Mouse (Mus musculus) olfactory bulb, adult 2 months (tissue): ENCODE measurements at regions not wholly inside any gene's neighbourhood (a gene's known extent, or its start where the extent isn't known, plus 50 kb on each side); places are given as distances from the start of the nearest gene placed in this dataset.

ENCODE experiments used
- H3K27ac ChIP-seq: fragments of 200-500 bp; 2 replicates; pipeline ENCODE4 v1.5.1; 2012; ENCODE audit warnings: low read depth, low read length; ENCODE audit not compliant: insufficient read depth
- H3K4me1 ChIP-seq: fragments of 200-500 bp; 2 replicates; pipeline ENCODE4 v1.6.1; 2012; ENCODE audit warnings: low read length; ENCODE audit not compliant: control insufficient read depth, insufficient read depth
- H3K4me3 ChIP-seq: fragments of 200-500 bp; 2 replicates; pipeline ENCODE4 v1.5.1; 2012; ENCODE audit warnings: mild to moderate bottlenecking, low read depth, low read length, moderate library complexity; ENCODE audit not compliant: insufficient read depth
- CTCF ChIP-seq: fragments of 200-500 bp; IDR thresholded peaks from 2 replicates; pipeline ENCODE4 v1.5.1; 2012; ENCODE audit warnings: low read depth, mild to moderate bottlenecking, low read length, moderate library complexity; ENCODE audit not compliant: insufficient read depth
- POLR2A ChIP-seq: fragments of 200-500 bp; IDR thresholded peaks from 2 replicates; pipeline ENCODE4 v1.6.1; 2012; ENCODE audit warnings: mild to moderate bottlenecking, low read depth, low read length, moderate library complexity; ENCODE audit not compliant: insufficient read depth
- WGBS: fragments of 180-500 bp; shearing (Covaris S2); methylation state at CpG from one replicate; pipeline ENCODE4 v1.1.7; 2018; 5-methylcytosine and 5-hydroxymethylcytosine counted together

DNA sequence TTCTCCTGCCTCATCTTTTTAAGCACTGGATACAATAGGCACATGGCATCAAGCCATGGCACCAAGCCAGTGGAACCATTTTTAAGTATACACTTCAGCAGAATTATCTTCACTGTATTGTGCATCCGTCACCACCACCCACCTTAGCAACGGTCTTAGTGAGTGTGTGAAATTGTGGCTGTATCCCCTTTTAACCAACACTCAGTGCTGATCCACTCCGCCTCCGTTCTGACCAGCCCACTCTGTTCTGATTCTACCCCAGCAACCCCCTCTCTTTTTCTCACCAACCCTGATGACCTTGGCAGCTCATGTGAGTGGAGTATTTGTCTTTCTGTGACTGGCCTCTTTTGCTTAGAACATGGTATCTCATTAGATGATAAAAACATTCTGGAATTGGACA lies 662.2 kb downstream of the Zfp706 start:
- H3K4me1 ChIP-seq: peaks cover 5% of the 10 kb centered on the region; the same call in 1 of the 2 replicates
- no peak overlapping the region for H3K27ac ChIP-seq
- no peak for TF ChIP-seq CTCF
- no peak for TF ChIP-seq POLR2A
- 30% methylated on average over 4 of the region's 4 CpGs for WGBS
- H3K4me3 ChIP-seq: no peak overlapping the region

DNA sequence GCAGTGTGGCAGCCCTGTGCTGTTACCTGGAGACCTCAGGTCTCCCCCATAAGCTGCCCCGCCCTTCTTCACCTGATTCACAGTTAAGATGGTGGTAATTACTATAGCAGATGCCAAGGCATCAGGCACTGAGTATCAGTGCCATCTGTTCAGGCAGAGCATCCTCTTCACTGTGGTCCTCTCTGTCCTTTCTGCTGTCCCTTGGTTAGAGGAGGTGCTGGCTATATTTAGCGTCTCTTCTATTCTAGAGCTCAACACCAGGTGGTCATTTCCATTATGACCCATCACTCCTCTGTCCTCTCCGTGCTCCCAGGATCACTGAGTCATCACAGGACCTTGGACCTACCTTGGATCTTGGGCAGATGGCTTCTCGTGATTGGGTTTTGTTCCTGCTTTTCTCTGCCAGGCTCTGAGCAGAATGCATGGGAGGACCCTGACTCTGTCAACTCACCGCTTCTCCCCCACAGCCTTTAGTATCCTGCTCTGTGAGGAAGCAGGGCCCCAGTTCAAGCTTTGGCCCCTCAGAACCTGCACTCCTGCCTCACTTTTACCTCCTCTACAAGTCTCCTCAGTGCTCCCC lies 667.5 kb downstream of the Zfp706 start:
- TF ChIP-seq CTCF: no peak
- TF ChIP-seq POLR2A: no peak
- H3K4me3 ChIP-seq: no peak overlapping the region
- 0 out of 2 replicates have a peak, but pooled peaks cover 2% of the 10 kb centered on the region for H3K4me1 ChIP-seq
- 88% methylated on average over 5 of the region's 5 CpGs for WGBS
- no peak overlapping the region for H3K27ac ChIP-seq

DNA sequence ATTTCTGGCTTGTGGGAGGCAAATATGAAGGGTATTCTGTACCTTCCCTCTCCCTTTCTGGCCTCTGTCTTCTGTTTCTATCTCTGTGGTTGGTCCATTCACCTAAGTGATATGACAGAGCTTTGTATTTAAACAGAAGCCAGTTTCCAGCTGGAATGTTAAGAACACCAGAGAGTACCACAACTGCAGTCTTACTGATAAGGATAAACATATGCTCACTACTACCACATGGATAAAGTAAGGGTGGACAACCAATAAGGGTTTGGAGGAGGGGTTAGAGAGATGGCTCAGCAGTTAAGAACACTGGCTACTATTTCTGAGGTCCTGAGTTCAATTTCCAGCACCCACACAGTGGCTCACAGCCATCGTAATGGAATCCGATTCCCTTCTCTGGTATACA lies 668.8 kb downstream of the Zfp706 start:
- WGBS: 89% methylated on average over 2 of the region's 2 CpGs
- Histone ChIP-seq H3K27ac (no peak overlapping the region), H3K4me1 (0 out of 2 replicates have a peak, but pooled peaks cover 2% of the 10 kb centered on the region), H3K4me3 (no peak overlapping the region)
- TF ChIP-seq POLR2A (no peak), CTCF (no peak)

DNA sequence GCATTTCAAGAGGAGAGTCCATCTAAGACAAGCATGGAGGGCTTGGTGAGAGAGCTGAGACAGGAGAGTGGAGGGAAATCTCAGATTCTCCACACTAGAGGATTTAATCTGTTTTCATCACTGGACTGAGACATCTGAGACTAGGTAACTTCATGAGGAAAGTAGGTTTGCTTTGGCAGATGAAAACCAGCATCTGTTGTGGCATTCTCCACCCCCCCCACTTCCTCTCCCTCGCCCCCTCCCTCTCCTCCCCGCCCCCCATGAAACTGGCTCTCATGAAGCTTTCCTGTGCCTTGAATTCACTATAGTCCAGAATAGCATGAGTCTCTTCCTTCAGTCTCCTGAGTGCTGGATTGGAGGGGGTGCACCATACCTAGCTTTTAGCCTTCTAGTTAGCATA lies 670.7 kb downstream of the Zfp706 start:
- H3K4me3 ChIP-seq: no peak overlapping the region
- TF ChIP-seq CTCF (no peak), POLR2A (no peak)
- H3K4me1 ChIP-seq: no peaks in the 10 kb centered on the region
- WGBS: 88% methylated on average over 2 of the region's 2 CpGs
- no peak overlapping the region for H3K27ac ChIP-seq

DNA sequence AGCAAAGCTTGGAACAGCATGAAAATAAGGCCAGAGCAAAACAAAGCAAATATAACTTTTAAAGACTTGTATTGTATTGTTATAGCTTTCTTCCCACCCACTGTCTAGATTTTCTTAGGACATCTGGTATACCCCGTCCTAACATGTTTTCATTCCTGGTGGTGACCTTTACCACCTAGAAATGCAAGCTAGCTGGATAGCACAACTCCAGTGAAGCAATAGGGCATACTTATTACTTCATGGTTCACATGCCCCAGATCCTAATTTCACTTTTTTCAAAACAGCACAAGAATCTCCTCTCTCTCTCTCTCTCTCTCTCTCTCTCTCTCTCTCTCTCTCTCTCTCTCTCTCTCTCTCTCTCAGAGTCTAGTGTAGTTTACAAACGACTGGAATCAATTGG lies 672.5 kb downstream of the Zfp706 start:
- TF ChIP-seq CTCF: no peak
- no peak for TF ChIP-seq POLR2A
- H3K27ac ChIP-seq: no peak overlapping the region
- no peak overlapping the region for H3K4me3 ChIP-seq
- no peaks in the 10 kb centered on the region for H3K4me1 ChIP-seq
- WGBS: 72% methylated on average over 2 of the region's 2 CpGs

DNA sequence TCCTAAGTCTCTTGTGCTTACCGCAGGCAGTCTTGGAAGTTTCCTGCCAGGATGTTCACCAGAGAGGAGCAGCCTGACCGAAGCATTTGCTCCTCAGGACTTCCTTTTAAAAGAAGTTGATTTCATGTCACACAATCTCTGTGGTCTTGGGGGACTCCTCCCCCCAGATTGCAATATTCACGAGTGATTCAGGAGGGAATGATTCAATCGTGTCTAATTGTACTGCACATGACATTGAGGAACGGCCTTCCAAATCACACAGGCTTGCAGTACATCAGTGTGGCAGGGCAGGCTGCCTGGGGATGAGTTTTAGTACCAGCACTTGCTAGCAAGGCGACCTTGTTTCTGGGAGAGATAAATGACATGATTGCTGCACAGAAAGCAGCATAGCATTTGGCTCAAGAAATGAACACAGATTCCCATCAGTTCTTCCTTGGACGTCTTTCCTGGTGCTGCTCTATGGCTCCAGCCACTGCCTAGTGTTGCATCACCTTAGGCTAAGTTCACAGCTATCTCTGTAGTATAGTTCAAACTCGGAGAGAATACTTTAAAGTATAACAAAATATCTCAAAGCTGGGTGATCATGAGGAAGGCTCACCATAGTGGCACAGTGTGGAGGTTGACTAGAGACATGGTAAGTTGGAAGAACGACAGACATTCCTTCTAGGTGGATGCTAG lies 673.0 kb downstream of the Zfp706 start:
- no peaks in the 10 kb centered on the region for H3K4me1 ChIP-seq
- H3K27ac ChIP-seq: no peak overlapping the region
- 83% methylated on average over 9 of the region's 9 CpGs for WGBS
- H3K4me3 ChIP-seq: no peak overlapping the region
- TF ChIP-seq CTCF (no peak), POLR2A (no peak)

DNA sequence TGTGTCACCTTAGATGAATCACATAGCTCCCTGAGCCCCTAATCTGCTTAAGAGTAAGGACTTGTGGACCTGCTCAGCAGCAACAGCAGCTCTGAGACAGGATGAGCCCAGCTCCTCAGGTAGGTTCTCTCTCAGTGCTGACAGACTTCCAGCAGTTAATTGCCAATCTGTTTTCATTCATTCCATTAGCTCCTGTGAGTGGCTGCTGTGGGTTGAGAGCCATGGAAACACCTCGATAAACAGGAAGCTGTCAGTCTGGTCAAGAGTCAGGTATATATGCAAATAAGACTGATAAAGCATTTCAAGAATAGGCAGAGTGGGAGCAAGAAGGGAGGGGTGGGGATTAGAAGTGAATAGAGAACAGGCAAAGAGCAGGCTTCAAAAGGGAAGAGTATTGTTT lies 673.7 kb downstream of the Zfp706 start:
- TF ChIP-seq POLR2A (no peak), CTCF (no peak)
- Histone ChIP-seq H3K4me1 (no peaks in the 10 kb centered on the region), H3K27ac (no peak overlapping the region), H3K4me3 (no peak overlapping the region)
- WGBS: 79% methylated on average over 1 of the region's 1 CpGs

DNA sequence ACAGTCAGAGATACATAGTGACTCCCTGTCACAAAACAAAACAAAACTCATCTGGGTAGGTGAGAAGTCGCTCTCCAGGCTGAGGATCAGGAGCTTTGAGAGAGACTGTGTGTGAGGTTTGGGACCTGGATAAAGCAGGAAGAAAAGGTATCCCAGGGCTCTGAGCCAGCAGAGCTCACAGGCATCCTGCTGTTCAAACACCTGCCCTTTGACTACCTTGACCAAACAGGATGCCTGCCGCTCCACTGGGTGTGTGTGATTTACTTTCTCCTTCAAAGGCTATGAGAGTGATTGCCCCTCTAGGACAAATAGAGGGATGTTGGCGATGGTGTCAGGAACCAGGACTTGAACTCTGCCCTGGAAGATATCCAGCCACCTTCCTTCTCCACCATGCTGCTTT lies 674.3 kb downstream of the Zfp706 start:
- Histone ChIP-seq H3K27ac (no peak overlapping the region), H3K4me1 (no peaks in the 10 kb centered on the region), H3K4me3 (no peak overlapping the region)
- WGBS: 87% methylated on average over 3 of the region's 3 CpGs
- TF ChIP-seq CTCF (no peak), POLR2A (no peak)
